Mouse (Mus musculus) adrenal gland, adult 8-10 months (tissue): ENCODE results near the gene Ahdc1. TPM values are rescaled to one million over a fixed set of nuclear protein-coding genes. Genes with fewer than 3 reads are reported as not detected.

Experiments
- DNase-seq: peaks from one replicate; pipeline ENCODE4 v3.0.0; 2022
- total RNA-seq, 4 experiments: library from RNA; stranded (reverse); gene quantifications; 2 replicates each; pipeline ENCODE4 v1.2.4; 2022

Gene Ahdc1
- total RNA-seq, 4 experiments from 2014 or later = 72.0 to 109 (median 82.9) TPM

DNA sequence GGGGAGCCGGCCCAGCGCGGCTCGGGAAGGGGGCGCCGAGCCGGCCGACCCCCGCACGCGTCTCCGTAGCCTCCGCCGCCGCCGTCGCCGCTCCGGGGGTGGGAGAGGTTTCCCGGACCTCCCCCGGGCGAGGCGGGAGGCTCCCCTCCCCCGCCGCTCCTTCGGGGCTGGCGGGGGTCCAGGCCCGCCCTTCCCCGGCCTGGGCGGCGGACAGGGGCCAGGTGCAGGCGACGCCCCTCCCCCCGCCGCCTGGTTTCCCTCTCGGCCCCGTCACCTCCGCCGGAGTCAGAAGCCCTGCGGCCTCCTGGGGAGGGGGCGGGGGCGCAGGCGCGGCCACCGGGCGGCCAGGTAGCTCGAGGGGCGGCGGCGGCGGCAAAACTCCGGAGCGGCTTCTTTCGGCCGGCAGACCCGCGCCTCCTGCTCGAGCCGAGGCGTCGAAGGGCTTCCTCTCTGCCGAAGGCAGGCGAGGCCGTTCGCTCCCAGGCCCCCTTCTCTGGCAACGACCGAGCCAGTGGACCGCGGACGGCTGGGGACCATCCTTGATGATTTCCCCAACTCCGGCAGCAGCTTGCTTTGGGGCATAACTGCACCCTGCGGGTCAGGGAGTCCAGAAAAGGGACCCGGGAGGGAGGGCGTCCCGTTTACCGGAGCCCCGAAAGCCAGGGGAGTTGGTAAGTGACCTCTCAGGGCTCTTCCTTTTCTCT, 28.2 kb downstream of the Ahdc1 start:
- no peak for DNase-seq

DNA sequence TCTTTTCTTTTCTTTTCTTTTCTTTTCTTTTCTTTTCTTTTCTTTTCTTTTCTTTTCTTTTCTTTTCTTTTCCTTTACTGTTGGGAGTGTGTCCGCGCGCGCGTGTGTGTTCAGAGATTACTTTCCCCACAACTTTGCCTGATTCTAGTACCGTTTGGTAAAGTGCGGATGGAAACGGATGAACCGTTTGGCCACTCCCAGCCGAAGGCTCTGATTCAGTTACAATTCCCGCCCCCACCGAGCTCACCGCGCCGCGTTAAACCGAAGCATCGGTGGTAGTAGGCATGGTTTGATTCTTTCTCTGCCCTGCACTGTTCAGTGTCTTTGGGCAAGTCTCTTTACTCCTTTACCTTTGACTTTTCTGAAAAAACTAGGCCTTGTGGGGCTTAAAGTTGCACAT, 28.8 kb downstream of the Ahdc1 start:
- no peak for DNase-seq

DNA sequence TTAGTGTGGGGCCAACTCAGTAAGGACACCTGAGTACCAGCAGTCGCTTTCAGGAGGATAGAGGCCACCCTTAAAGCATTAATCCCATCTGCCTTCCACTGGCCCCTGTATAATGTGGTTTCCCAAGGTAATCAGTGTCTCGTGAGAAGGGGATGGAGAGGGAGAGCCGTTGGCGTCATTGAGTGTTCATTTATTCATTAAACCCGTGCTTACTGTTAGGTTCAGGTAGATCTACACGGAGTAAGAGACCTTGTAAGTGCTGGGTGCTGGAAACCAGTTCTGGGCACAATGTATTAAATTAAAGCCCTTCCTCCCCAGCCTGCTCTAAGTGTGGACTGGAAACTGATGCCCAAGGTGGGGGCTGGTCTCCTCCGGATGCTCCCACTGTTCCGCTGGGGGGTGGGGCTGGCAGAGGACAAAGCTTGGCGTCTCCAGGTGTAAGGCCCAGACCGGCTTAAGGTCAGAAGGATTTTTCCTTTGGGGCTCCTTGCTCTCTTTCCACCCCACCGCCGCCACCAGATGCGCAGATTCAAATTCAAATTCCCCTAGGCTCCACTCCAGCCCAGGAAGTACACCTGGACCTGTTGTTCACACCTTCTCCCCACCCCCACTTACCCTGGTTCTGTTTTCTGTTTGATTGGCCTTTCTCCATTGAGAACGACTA, 29.3 kb downstream of the Ahdc1 start:
- DNase-seq = no peak

GRCm38 (mm10) chr4:133042244-133042643, 31.2 kb downstream of the Ahdc1 start:
- no peak for DNase-seq

- peak; percentile 75 for DNase-seq
Observed at GRCm38 (mm10) chr4:133042651-133043635, 31.9 kb downstream of the Ahdc1 start.

DNA sequence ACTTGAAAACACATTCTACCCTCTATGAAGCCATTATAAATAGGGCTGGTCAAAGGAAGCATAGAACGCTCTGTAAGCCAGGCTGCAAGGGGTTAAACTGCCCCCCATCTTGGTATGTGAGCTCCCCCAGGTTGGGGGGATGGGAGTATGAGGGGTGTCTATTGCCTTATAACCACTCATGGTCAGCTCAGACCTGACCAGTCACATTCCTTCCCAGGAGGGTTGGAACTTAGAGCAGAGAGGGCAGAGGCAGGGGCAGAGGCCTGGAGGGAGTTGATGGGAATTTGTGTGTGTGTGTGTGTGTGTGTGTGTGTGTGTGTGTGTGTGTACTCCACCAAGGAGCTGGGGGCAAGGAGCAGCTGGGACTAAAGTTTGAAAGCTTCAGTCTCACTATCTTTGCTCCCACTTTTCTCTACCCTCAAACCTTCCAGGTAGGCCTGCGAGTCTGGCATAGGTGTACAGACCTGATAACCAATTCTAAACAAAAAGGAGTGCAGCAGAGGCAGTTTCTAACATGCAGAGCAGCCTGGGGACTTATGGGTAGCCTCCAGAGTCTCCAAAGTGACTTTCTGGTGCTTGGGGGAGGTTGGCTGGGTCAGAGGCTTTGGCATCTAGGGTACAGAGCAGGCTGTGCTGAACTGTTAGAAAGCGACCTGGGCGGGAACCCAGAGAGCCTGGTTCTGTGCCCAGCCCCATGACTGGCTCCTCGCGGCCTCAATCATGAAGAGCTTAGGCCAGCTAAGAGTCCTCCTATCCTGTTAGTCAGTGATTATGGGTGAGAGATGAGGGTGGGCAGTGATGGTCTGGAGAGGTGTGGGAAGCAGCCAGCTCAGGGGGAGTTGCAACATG, 33.0 kb downstream of the Ahdc1 start:
- no peak for DNase-seq

GRCm38 (mm10) chr4:133044647-133045094, 33.6 kb downstream of the Ahdc1 start:
- no peak for DNase-seq

GRCm38 (mm10) chr4:133045771-133046474, 34.9 kb downstream of the Ahdc1 start:
- no peak for DNase-seq

DNA sequence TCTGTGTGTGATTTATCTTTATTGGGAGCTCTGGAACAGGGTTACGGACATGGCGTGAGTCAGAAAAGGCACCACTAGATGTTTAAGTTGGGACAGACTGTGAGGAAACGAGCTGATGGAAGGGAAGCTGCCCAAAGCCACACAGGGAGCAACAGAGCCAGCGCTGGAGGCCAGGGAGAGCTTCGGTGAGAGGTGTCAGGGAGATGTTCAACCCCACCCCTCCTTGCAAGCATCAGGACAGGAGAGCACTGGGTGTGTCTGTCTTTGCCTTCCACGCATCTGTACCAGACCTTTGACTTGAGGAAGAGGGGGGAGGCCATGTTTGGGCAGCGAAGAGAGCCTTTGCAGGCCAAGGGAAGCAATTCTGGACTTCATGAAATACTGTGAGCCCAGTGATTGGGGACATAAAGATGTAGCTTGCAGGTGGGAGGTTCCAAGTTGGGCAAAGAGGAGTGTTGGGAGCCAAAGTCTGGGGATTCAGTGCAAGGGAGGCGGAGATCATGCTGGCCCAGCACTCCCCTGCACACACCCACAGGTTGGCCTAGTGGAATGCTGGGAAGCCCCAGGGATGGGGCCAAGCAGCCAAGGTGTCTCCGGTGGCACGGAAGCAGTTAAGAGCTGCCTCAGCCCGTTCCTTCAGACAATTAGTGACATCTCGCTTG, 35.8 kb downstream of the Ahdc1 start:
- DNase-seq = no peak

DNA sequence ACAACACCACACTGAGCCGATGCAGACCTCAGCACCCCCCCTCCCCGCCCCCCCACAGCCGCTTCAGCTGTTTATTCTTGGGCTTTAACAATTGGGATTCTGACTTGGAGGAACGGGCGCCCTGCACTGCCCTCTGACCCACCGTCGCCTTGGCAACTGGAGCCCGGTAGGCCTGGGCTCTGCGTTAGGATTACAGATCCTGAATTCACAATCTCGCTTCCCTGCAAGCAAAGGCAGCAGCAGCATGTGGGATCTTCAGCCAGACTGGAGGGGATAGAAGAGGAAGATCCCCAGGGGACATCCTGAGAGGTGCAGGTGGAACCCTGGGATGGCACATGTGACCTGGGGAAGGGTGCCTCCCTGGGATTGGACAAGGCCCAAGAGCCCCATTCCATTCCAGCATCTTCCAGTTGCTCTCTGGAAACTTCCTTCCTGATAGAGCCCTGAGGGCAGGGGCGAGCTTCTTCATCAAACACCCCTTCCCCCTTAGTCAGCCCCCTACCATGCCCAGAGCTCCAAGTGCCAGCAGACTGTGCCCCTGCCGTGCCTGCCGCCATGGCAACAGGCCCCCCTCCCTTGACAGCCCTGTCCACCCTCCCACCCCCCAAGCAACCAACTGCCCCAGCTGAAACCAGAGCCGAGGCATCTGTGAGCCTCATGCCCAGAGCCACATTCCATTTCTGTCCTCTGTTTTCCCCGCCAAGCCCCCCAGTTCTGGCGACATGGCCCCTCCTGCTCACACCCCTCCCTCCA, 36.5 kb downstream of the Ahdc1 start:
- no peak for DNase-seq

DNA sequence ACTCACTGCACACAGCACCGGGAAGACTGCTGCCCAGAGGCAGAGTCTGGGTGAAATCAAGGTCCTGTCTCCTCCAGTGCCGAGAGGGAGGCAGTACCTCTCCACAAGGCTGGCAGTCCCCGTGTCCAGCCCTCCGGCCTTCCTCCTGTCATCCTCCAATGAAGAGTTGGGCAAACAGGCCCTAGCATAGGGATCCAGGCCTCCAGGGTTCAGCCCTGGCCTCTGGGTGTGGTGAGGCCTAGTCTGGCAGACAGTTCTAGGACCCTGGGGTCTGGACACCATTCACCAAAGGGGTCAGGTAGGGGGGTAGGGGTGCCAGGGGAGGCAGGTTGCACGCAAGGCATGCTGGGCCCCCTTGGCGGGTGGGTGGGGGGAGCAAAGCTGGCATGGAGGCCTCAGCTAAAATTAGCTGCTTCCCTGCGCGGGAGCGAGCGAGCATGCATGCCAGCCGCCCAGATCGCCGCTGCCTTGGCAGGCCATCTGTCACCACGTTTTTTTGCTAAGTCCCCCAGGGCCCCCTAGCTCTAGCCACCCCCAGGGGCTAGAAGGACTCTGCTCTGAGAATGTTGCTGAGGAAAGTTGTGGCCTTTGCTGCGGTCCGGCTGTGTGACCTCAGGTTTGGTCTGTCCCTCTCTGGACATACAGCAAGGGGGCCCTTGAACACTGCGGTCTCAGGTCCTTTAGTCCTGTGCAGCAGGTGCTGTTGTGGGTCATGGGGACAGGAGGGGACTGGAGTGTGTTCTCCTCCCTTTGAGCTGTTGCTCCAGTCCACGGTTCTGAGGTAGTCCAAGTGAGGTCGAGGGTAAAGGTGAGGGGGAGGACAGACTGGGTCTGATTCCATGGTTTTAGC, 38.2 kb downstream of the Ahdc1 start:
- no peak for DNase-seq

GRCm38 (mm10) chr4:133050196-133050836, 39.3 kb downstream of the Ahdc1 start:
- no peak for DNase-seq

- DNase-seq = no peak
Observed at GRCm38 (mm10) chr4:133050837-133051549, 39.9 kb downstream of the Ahdc1 start.

DNA sequence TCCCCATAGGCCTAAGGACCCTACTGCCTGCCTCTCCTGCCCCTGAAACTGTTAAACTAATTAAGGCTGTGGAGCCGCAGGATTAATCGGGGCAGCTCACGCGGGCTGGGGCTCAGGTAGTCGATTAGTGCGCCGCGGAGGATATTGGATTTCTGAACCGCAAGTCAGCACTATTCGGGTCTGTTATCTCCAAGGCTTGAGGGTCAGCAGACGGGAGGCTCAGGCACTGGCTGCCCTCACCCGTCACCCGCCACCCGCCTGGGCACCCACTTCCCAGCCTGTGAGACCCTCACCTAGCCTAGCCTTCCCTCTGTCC, 40.4 kb downstream of the Ahdc1 start:
- DNase-seq = no peak

DNA sequence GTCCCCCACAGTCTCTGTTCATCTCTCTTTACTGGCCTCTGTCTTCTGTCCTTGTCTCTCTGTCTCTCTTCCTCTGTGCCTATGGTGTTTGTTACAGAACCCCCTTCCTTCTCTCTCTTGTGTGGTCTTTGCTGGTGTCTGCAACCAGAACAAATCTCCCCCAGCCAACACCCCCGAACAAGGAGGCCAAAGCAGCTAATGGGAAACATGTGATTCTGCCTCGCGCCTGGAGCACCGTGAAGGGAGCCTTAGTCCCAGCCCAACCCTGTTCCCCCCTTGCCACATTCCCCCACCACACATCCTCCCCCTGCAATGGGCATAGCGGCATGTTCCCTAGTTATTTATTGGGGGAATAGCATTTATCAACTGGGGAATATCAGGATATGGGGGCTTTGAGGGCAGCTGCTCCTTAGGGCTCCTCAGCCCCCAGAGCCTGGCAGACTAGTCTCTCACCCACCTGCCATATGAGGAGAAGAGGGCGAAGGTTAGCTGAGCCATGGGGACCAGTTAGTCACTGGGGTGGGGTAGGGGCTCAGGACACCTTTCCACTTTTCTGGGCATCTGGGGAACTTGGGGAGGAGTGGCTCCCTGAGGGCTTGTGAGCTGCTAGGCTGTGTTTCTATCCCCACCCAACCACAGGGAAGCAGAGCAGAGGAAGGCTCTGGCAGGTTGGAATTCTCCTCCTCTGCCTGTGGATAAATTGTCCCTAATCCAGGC, 41.1 kb downstream of the Ahdc1 start:
- no peak for DNase-seq

- DNase-seq = no peak
Observed at GRCm38 (mm10) chr4:133052995-133053572, 42.0 kb downstream of the Ahdc1 start.

DNA sequence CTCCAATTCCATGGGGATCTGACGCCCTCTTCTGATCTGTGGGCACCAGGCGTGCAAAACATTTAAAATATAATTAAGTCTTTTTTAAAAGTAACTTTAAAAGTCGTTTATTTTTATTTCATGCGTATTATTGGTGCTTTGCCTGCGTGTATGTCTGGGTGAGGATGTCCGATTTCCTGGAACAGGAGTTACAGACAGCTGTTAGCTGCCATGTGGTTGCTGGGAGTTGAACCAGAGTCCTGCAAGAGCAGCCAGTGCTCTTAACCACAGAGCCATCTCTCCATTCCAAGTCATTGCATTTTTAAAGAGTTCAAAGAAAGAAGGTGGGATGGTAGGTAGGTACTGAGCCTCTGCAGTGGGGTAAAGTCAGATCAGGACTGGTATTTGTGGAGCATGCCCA, 43.5 kb downstream of the Ahdc1 start:
- DNase-seq = no peak
